Comparison of ENCODE assay signal across 12 mouse cellular contexts in the genomic region with DNA sequence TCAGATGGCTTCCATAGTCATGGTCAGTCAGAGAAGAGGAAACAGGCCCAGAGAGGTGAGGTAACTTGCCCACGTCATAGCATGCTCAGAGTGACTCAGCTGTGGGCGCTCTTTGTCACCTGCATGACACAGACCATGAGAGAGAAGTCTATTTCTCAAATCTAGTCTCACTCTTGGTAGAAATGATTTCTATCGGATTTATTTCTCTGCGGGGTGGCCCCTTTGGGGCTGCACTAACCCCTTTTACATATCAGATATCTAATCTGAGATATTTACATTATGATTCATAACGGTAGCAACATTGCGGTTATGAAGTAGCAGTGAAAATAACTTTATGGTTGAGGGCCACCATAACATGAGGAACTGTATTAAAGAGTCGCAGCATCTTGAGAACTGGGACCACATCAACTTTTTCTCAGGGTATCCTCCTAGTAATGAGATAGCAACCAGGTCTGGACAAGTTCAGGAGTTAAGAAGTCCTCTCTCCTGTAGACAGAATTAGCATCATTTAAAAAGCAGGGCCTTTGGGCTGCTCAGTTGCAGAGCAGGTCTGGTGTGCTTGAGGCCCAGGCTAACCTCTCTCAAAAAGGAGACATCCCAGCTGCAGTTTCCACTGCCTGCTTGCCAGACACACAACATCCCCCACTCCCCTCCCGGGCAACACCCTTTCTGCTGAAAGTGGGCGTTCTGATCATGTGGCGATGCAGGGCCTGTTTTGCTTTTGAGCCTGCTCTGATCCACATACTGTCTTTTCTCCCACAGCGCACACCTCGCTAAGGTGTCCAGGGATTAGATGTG. TPM values are rescaled to one million over a fixed set of nuclear protein-coding genes. Genes with fewer than 3 reads are reported as not detected.
A peak's percentile ranks its signal among the peaks of the same experiment; 100 is the strongest.
DNase-seq lines count a peak whose midpoint lies in the region; ATAC-seq lines count a peak whose summit lies in the region.
"Had no signal": no experiment of that assay in that cellular context is flagged by ENCODE, and none has a peak within 500 bp of the region (broad histone marks: within the 10 kb centered on the region; RNA-seq: fewer than 3 reads in every experiment).

No protein-coding gene starts in this region.

- H3K36me3 ChIP-seq in limb, embryonic 12.5 days = no peaks in the 10 kb centered on the region
- H3K36me3 ChIP-seq in limb, embryonic 10.5 days = no peaks in the 10 kb centered on the region
- H3K36me3 ChIP-seq in stomach, embryonic 15.5 days = no peaks in the 10 kb centered on the region
- H3K36me3 ChIP-seq: liver, embryonic 13.5 days; midbrain, embryonic 15.5 days had no signal

- no peaks in the 10 kb centered on the region for H3K9me3 ChIP-seq in limb, embryonic 12.5 days
- no peaks in the 10 kb centered on the region for H3K9me3 ChIP-seq in limb, embryonic 10.5 days (replicated peaks)
- no peaks in the 10 kb centered on the region for H3K9me3 ChIP-seq in stomach, embryonic 15.5 days
- H3K9me3 ChIP-seq: liver, embryonic 13.5 days; midbrain, embryonic 15.5 days had no signal

- no peak overlapping the region for H3K4me2 ChIP-seq in limb, embryonic 12.5 days
- no peak overlapping the region for H3K4me2 ChIP-seq in stomach, embryonic 15.5 days
- H3K4me2 ChIP-seq: midbrain, embryonic 15.5 days had no signal

- no peak for DNase-seq in limb, embryonic 10.5 days (ENCODE audit: low spot score)
- peak; percentile 74 for DNase-seq in ES-CJ7 (ENCODE audit: low read depth, low spot score)
- DNase-seq in frontal cortex, postnatal 10 days (ENCODE audit: low spot score in 2 of 2) = no peak
- no peak for DNase-seq in layer of hippocampus, adult 18-20 months (ENCODE audit: low spot score in 2 of 2)
- DNase-seq: cerebellum, postnatal 14 days; kidney, postnatal 10 days; liver, embryonic 13.5 days; thymus, adult 18-20 months had no signal

- WGBS in limb, embryonic 12.5 days = 84% methylated on average over 12 of the region's 12 CpGs
- WGBS in limb, embryonic 10.5 days = 91% methylated on average over 12 of the region's 12 CpGs
- 68% methylated on average over 12 of the region's 12 CpGs for WGBS in stomach, embryonic 15.5 days

- H3K9ac ChIP-seq in limb, embryonic 12.5 days (replicated peaks) = no peak overlapping the region
- H3K9ac ChIP-seq in stomach, embryonic 15.5 days = no peak overlapping the region
- H3K9ac ChIP-seq: liver, embryonic 13.5 days; midbrain, embryonic 15.5 days had no signal

- no peak for ATAC-seq in limb, embryonic 12.5 days (ENCODE audit: insufficient number of reproducible peaks, insufficient read depth, low FRiP score, low TSS enrichment, low read depth)
- ATAC-seq in inflammation-experienced regulatory T-cells, adult 6 months = peak; percentile 68
- no peak for ATAC-seq in stomach, embryonic 15.5 days (ENCODE audit: insufficient read depth, low FRiP score, low read depth)
- ATAC-seq: midbrain, embryonic 15.5 days had no signal

- H3K4me3 ChIP-seq in limb, embryonic 12.5 days (replicated peaks) = no peak overlapping the region
- H3K4me3 ChIP-seq in limb, embryonic 10.5 days = no peak overlapping the region
- H3K4me3 ChIP-seq in stomach, embryonic 15.5 days (replicated peaks) = no peak overlapping the region
- H3K4me3 ChIP-seq: liver, embryonic 13.5 days; midbrain, embryonic 15.5 days had no signal

- peaks cover 31% of the 10 kb centered on the region for H3K4me1 ChIP-seq in limb, embryonic 12.5 days (replicated peaks)
- peaks cover 47% of the 10 kb centered on the region for H3K4me1 ChIP-seq in limb, embryonic 10.5 days
- peaks cover 35% of the 10 kb centered on the region for H3K4me1 ChIP-seq in stomach, embryonic 15.5 days

- H3K27ac ChIP-seq in limb, embryonic 12.5 days = peak overlapping the region; percentile 59; the same call in 1 of the 2 replicates
- no peak overlapping the region for H3K27ac ChIP-seq in limb, embryonic 10.5 days
- peak overlapping the region; percentile 28; the same call in 1 of the 2 replicates for H3K27ac ChIP-seq in stomach, embryonic 15.5 days
- H3K27ac ChIP-seq: liver, embryonic 13.5 days; midbrain, embryonic 15.5 days had no signal

- 0 out of 2 replicates have a peak, but pooled peaks cover 3% of the 10 kb centered on the region for H3K27me3 ChIP-seq in limb, embryonic 12.5 days
- peaks cover 12% of the 10 kb centered on the region; the same call in 1 of the 2 replicates for H3K27me3 ChIP-seq in limb, embryonic 10.5 days (ENCODE audit: low read depth, poor library complexity, severe bottlenecking)
- H3K27me3 ChIP-seq in stomach, embryonic 15.5 days (replicated peaks) = no peaks in the 10 kb centered on the region
- H3K27me3 ChIP-seq: liver, embryonic 13.5 days; midbrain, embryonic 15.5 days had no signal

RNA-seq across cellular contexts. Expression of a gene that starts 10.9 kb away (rescaled TPM):
- polyA plus RNA-seq in limb, embryonic 12.5 days (2016; fragmentation: Nextera tagmentation; extraction: Ambion mirVana) = 65.5 and 71.0 TPM in 2 replicates
- 22.5 and 33.2 TPM in 2 replicates for polyA plus RNA-seq in limb, embryonic 10.5 days (2016; fragmentation: Nextera tagmentation; extraction: Ambion mirVana)
- polyA plus RNA-seq in inflammation-experienced regulatory T-cells, adult 6 months (2017; shearing (Covaris generic)) = 100 to 1,000 TPM; 101 to 147 (median 147) TPM
- 285 and 317 TPM in 2 replicates for polyA plus RNA-seq in stomach, embryonic 15.5 days (2015; fragmentation: Nextera tagmentation; extraction: Ambion mirVana)
- total RNA-seq in layer of hippocampus, adult 18-20 months (2021) = 10 to 100 TPM; 52.0 to 55.1 TPM
